Mouse (Mus musculus) small intestine, adult 2 months (tissue): ENCODE results near the gene Sertad4.

Experiments used
- CTCF ChIP-seq: fragments of 200-500 bp; IDR thresholded peaks from 2 replicates; pipeline ENCODE4 v1.5.1; 2012; ENCODE audit warnings: low read depth, mild to moderate bottlenecking, control low read depth, inconsistent platforms, low read length, moderate library complexity, mixed read lengths; ENCODE audit not compliant: insufficient replicate concordance, insufficient read length; ENCODE audit errors: extremely low read depth
- POLR2A ChIP-seq: fragments of 200-500 bp; IDR thresholded peaks from 2 replicates; pipeline ENCODE4 v1.6.1; 2012; ENCODE audit warnings: low read depth, mild to moderate bottlenecking, control low read depth, inconsistent platforms, low read length, moderate library complexity

- TF ChIP-seq CTCF (no peak), POLR2A (no peak)
Measured at GRCm38 (mm10) chr1:192852047-192852446, 3.5 kb downstream of the Sertad4 start.
